ENCODE assay signal across 11 mouse cellular contexts in the genomic region with DNA sequence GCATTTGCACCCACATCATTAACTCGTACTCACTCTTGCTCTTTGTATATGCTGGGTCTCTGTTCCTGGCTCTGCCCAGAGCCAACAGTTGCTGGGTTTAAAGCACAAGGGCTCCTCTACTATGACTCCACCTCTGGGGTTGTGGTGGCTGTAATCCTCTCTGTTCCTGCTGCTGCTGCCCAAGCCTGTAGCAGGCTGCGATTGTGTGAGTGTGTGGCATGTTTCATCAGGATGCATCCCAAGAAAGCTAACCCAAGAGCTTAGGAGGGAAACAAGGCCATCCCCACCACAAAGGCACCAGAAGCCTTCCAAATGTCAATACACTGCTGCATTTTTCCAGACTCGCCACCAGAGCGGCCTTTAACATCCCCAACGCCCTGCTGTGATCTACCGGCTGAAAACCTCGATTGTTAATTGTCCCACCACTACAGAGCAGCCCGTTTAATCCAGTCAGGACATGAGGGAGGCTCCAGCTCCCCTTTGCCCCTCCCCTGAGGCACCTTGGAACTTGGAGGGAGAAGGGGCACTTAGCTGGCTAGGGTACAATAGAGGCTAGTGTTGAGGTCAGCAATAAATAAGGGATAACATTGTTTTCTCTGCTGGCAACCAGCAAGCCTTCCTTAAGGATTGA. TPM values are rescaled to one million over a fixed set of nuclear protein-coding genes. Genes with fewer than 3 reads are reported as not detected.
DNase-seq lines count a peak whose midpoint lies in the region; ATAC-seq and TF ChIP-seq lines count a peak whose summit lies in the region.
"Had no signal": no experiment of that assay in that cellular context is flagged by ENCODE, and none has a peak within 500 bp of the region (broad histone marks: within the 10 kb centered on the region; RNA-seq: fewer than 3 reads in every experiment).

No protein-coding gene starts in this region.

- DNase-seq in lung, embryonic 14.5 days, result no peak
- DNase-seq in lung, postnatal 25 days (ENCODE audit: low spot score), result no peak
- no peak for DNase-seq in testis, postnatal 14 days (ENCODE audit: low spot score)
- DNase-seq in gastrocnemius, postnatal 14 days, result no peak
- no peak for DNase-seq in spleen, postnatal 10 days (ENCODE audit: low spot score in 2 of 2)
- DNase-seq: cerebellum, postnatal 10 days; lung, postnatal 14 days had no signal

- H3K9ac ChIP-seq in lung, embryonic 14.5 days, result no peak overlapping the region
- no peak overlapping the region for H3K9ac ChIP-seq in embryonic facial prominence, embryonic 12.5 days
- no peak overlapping the region for H3K9ac ChIP-seq in intestine, postnatal 0 days (ENCODE audit: low read depth, low read length)
- no peak overlapping the region for H3K9ac ChIP-seq in stomach, embryonic 16.5 days (ENCODE audit: low read length)

- no peak overlapping the region for H3K4me3 ChIP-seq in lung, embryonic 14.5 days (ENCODE audit: low read depth, low read length)
- H3K4me3 ChIP-seq in embryonic facial prominence, embryonic 12.5 days, result no peak overlapping the region
- no peak overlapping the region for H3K4me3 ChIP-seq in intestine, postnatal 0 days (ENCODE audit: low read depth, low read length)
- no peak overlapping the region for H3K4me3 ChIP-seq in stomach, embryonic 16.5 days (replicated peaks; ENCODE audit: low read length)

- no peaks in the 10 kb centered on the region for H3K4me1 ChIP-seq in lung, embryonic 14.5 days (ENCODE audit: insufficient read depth)
- no peaks in the 10 kb centered on the region for H3K4me1 ChIP-seq in embryonic facial prominence, embryonic 12.5 days
- no peaks in the 10 kb centered on the region for H3K4me1 ChIP-seq in intestine, postnatal 0 days (replicated peaks; ENCODE audit: control insufficient read depth, insufficient read depth, low read length)
- H3K4me1 ChIP-seq in stomach, embryonic 16.5 days (ENCODE audit: control insufficient read depth, insufficient read depth, low read length), result 0 out of 2 replicates have a peak, but pooled peaks cover 4% of the 10 kb centered on the region

- no peaks in the 10 kb centered on the region for H3K27me3 ChIP-seq in lung, embryonic 14.5 days (ENCODE audit: insufficient read depth, low read length)
- H3K27me3 ChIP-seq in embryonic facial prominence, embryonic 12.5 days, result no peaks in the 10 kb centered on the region
- no peaks in the 10 kb centered on the region for H3K27me3 ChIP-seq in intestine, postnatal 0 days (replicated peaks; ENCODE audit: control insufficient read depth, insufficient read depth, low read length)
- no peaks in the 10 kb centered on the region for H3K27me3 ChIP-seq in stomach, embryonic 16.5 days (ENCODE audit: control insufficient read depth, insufficient read depth, low read length)
- H3K27me3 ChIP-seq: Patski had no signal

- TF ChIP-seq CTCF in lung, embryonic 14.5 days (IDR thresholded peaks at IDR 0.05; ENCODE audit: low read depth), result peak; percentile 15
- peak; percentile 21; the same call in 1 of the 2 replicates for TF ChIP-seq CTCF in intestine, postnatal 0 days (IDR thresholded peaks at IDR 0.05; ENCODE audit: low read depth)

- no peak overlapping the region for H3K4me2 ChIP-seq in lung, embryonic 14.5 days
- no peak overlapping the region for H3K4me2 ChIP-seq in embryonic facial prominence, embryonic 12.5 days (replicated peaks)
- no peak overlapping the region for H3K4me2 ChIP-seq in intestine, postnatal 0 days (replicated peaks; ENCODE audit: low read depth)
- no peak overlapping the region for H3K4me2 ChIP-seq in stomach, embryonic 16.5 days (ENCODE audit: low read depth, low read length)

- no peaks in the 10 kb centered on the region for H3K36me3 ChIP-seq in lung, embryonic 14.5 days (ENCODE audit: insufficient read depth)
- peaks cover 32% of the 10 kb centered on the region for H3K36me3 ChIP-seq in embryonic facial prominence, embryonic 12.5 days
- peaks cover 9% of the 10 kb centered on the region; the same call in 1 of the 2 replicates for H3K36me3 ChIP-seq in intestine, postnatal 0 days (ENCODE audit: control insufficient read depth, insufficient read depth)
- 0 out of 2 replicates have a peak, but pooled peaks cover 5% of the 10 kb centered on the region for H3K36me3 ChIP-seq in stomach, embryonic 16.5 days (ENCODE audit: control insufficient read depth, insufficient read depth, low read length)

- 29% methylated on average over 8 of the region's 8 CpGs for WGBS in lung, embryonic 14.5 days
- 19% methylated on average over 8 of the region's 8 CpGs for WGBS in embryonic facial prominence, embryonic 12.5 days
- WGBS in intestine, postnatal 0 days, result 45% methylated on average over 8 of the region's 8 CpGs
- 43% methylated on average over 8 of the region's 8 CpGs for WGBS in stomach, embryonic 16.5 days

- intact Hi-C loops in gastrocnemius, postnatal 14 days (cut with DNase I; ENCODE audit: low total_unique reads), result no loop called here

- H3K27ac ChIP-seq in lung, embryonic 14.5 days (ENCODE audit: low read depth), result no peak overlapping the region
- H3K27ac ChIP-seq in embryonic facial prominence, embryonic 12.5 days, result no peak overlapping the region
- H3K27ac ChIP-seq in intestine, postnatal 0 days (ENCODE audit: low read depth, low read length), result no peak overlapping the region
- H3K27ac ChIP-seq in stomach, embryonic 16.5 days (ENCODE audit: low read length), result no peak overlapping the region

- peak; percentile 17; the same call in 1 of the 2 replicates for ATAC-seq in lung, embryonic 14.5 days (ENCODE audit: insufficient read depth)
- ATAC-seq in embryonic facial prominence, embryonic 12.5 days (ENCODE audit: insufficient number of reproducible peaks, insufficient read depth, low FRiP score, low TSS enrichment), result peak; percentile 52; the same call in 1 of the 2 replicates
- no peak; the same call in 1 of the 2 replicates for ATAC-seq in intestine, postnatal 0 days
- ATAC-seq in stomach, embryonic 16.5 days (ENCODE audit: insufficient read depth, low FRiP score), result peak; percentile 42; the same call in 1 of the 2 replicates
- ATAC-seq: Patski had no signal

- no peaks in the 10 kb centered on the region for H3K9me3 ChIP-seq in lung, embryonic 14.5 days (ENCODE audit: low read depth, low read length)
- H3K9me3 ChIP-seq in embryonic facial prominence, embryonic 12.5 days, result no peaks in the 10 kb centered on the region
- H3K9me3 ChIP-seq in intestine, postnatal 0 days (ENCODE audit: control insufficient read depth), result no peaks in the 10 kb centered on the region
- H3K9me3 ChIP-seq in stomach, embryonic 16.5 days (replicated peaks; ENCODE audit: control insufficient read depth, low read length), result no peaks in the 10 kb centered on the region

RNA-seq across cellular contexts. Expression of gene Nrp2, which starts 40.1 kb away (rescaled TPM):
- polyA plus RNA-seq in lung, embryonic 14.5 days (2014; fragmentation: Nextera tagmentation; extraction: Ambion mirVana), result 9.9 and 10.8 TPM in 2 replicates
- polyA plus RNA-seq in embryonic facial prominence, embryonic 12.5 days (2016; fragmentation: Nextera tagmentation; extraction: Ambion mirVana), result 45.1 and 46.2 TPM in 2 replicates
- polyA plus RNA-seq in intestine, postnatal 0 days (2015; fragmentation: Nextera tagmentation; extraction: Ambion mirVana), result 11.7 and 12.7 TPM in 2 replicates
- 26.7 and 29.9 TPM in 2 replicates for polyA plus RNA-seq in stomach, embryonic 16.5 days (2015; fragmentation: Nextera tagmentation; extraction: Ambion mirVana)
- total RNA-seq in gastrocnemius, postnatal 14 days (2021), result 10 to 100 TPM; 13.3 to 14.2 TPM
